Mouse (Mus musculus) adrenal gland, postnatal 14 days (tissue): ENCODE results near the gene Cyp2u1. TPM values are rescaled to one million over a fixed set of nuclear protein-coding genes. Genes with fewer than 3 reads are reported as not detected.
"Not testable (repeated sequence)": the region's sequence is repeated elsewhere in the genome, so short reads cannot be mapped to it uniquely, and the experiment has no call there.

Experiments
- DNase-seq: peaks from one replicate; pipeline ENCODE4 v3.0.0; 2021; ENCODE audit warnings: mixed read lengths
- long read RNA-seq, 2 experiments: library from polyadenylated mRNA; stranded (forward); transcript quantifications; one replicate each; pipeline ENCODE4 v2.0.0; 2021
- total RNA-seq: library from RNA; stranded (reverse); gene quantifications from 2 replicates; pipeline ENCODE4 v1.2.3, GENCODE M21; 2021

The Cyp2u1 gene
- 17.8 and 22.7 TPM in 2 replicates for total RNA-seq
- long read RNA-seq, experiment 1, partial matches to known transcripts = 1 of 2 reads
- long read RNA-seq, experiment 1, other reads (novel, unspliced or antisense) = 0 of 2 reads
- long read RNA-seq, experiment 2, partial matches to known transcripts = 0 of 2 reads
- long read RNA-seq, experiment 2, other reads (novel, unspliced or antisense) = 1 of 2 reads

DNA sequence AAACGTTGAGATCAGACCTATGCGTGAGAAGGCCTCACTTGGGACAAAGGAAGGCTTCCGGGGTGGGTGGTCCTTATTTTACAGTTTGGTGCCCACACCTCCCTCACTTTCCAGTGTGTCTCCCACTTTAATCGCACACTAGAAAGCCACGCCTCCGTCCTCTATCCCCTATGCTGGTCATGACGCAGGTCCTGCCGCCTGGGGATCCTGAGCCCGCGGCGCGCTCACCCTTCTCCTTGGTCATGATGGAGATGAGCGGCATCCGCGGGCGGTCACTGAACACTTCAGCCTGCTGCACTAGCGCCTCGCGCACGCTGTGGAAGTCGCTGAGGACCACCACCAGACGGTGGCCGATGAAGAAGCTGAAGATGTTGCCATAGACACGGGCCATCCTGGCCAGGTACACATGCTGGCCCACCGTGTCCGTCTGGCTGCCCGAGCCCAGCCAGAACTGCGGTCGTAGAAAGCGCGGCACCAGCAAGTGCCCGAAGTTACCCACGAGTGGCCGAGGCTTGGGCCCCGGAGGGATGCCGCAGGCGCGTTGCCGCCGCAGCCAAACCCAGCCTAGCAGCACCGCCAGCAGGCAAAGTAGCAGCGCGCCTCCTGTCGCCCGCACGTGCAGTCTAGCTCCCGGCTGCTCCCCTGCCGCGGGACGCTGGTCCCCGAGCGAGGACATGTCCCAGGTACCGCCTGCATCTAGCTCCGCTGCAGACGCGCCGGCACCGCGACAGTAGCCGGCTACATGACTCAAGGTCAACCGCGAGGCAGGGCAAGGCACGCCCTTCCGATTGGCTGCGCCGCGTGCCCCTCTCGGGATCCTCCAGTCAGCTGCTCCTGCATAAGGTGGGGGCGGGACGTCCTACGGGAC lies at the start of gene Cyp2u1:
Gene Cyp2u1, minus strand, starts transcription at position 776 of the 868 bp plus-strand sequence.
- DNase-seq = peak; percentile 93

DNA sequence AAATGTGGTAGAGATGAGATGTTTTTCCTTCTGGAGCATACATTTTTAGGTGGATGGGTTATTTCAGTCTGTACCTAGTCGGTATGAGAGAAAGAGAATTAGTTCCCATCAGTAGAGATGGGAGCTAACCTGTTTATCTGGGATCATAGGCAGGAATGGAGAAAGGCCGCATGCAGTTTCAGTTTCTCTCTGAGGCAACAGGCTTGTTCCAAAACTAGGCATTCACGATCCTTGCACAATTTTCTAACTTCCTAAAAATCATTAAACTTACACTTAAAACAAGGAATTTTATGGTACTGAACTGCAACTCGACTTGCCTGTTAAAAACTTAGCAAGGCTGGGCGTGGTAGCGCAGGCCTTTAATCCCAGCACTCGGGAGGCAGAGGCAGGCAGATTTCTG lies 47.5 kb upstream of the Cyp2u1 start:
- DNase-seq = no peak

GRCm38 (mm10) chr3:131349013-131349412 lies 46.0 kb upstream of the Cyp2u1 start:
- no peak for DNase-seq

- DNase-seq = no peak
Measured at GRCm38 (mm10) chr3:131348579-131348950, 45.5 kb upstream of the Cyp2u1 start.

- peak; percentile 74 for DNase-seq
Measured at GRCm38 (mm10) chr3:131347831-131348578, 45.0 kb upstream of the Cyp2u1 start.

DNA sequence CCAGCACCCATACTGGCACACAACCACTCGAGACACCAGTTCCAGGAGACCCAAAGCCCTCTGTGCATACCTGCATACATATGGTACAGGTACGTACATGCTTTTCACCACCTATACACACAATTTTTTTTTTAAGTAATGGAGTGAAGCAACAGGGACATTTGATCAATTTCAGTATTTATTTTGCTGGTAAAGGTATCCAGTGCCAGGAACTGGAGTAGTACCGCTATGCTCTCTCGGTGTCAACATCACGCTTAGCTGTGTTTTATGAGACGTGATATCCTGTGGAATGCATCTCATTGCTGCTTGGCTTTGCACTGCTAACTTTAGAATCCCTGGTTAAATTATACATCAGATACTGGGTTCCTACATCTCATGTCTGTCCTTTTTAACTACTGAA lies 42.9 kb upstream of the Cyp2u1 start:
- DNase-seq = no peak

DNA sequence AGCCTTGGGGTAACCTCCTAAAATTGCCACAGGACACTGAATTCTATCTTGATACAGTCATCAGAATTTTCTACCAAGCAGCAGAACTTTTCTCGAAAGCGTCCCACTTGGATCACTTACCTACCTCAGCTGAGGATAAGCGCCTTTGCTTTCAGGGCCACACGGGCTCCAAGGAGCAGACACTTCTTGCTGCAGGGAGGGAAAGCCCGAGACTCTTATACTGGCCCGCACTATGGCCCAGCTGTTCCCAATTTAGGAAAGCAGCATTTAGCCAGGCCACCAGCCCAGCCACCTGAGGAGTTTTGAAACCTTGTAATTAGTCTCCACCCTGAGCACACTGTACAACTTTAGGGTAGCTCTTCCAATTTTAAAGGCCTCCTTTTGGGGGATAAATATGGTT lies 40.3 kb upstream of the Cyp2u1 start:
- DNase-seq = no peak

GRCm38 (mm10) chr3:131340885-131341284 lies 37.9 kb upstream of the Cyp2u1 start:
- DNase-seq = no peak

DNA sequence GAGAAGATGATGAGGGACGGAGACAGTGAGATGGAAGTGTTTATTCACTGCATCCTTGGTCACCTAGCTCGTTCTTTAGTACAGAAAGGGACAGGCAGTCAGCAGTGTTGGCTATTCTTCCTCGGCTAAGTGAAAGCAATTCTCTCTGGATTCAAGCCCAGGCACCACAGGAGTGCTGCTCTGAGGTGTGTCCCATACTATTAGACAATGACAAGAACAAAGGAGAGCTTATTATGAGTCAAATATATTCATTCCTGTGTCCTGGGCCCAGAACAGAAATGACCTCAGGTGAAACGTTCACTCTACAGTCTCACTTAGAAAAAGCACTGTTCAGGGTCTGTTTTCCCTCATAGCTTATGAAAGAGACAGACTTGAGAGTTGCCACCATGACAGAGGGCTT lies 36.3 kb upstream of the Cyp2u1 start:
- no peak for DNase-seq

DNA sequence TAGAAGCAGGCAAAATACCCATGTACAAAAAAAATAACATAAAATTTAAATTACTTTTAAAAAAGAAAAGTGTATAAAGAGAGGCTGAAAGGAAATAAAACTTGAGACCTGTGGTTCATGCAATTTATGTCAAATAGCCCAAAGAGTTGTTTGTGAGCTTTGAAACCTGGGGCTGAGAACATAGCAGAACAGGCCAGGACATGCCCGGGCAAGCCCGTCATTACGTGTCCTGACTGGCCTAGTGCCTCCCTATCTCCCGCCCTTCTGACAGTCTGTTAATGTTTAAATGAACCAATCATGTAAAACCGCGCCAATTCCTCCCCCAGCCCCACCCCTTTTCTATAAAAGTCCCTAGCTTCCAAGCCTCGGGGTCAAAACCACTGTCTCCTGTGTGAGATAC lies 34.7 kb upstream of the Cyp2u1 start:
- not testable (repeated sequence) for DNase-seq

- no peak for DNase-seq
Measured at GRCm38 (mm10) chr3:131336629-131337028, 33.6 kb upstream of the Cyp2u1 start.

DNA sequence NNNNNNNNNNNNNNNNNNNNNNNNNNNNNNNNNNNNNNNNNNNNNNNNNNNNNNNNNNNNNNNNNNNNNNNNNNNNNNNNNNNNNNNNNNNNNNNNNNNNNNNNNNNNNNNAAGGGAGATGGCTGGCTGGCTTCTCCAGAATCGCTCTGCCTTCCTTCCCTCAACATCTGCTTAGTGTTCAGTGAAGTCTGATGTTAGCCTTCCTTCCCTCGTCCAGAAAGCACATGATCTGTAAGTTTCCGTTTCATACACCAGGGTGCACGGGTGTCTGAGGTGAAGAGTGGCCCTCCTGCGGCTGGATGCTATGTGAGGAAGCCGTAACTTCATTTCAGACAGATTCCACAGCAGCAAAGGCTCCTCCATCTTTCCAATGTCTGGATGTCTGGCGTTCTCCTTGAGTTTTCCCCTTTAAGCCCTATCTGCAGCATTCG lies 32.1 kb upstream of the Cyp2u1 start:
- no peak for DNase-seq

- no peak for DNase-seq
Measured at GRCm38 (mm10) chr3:131327189-131327588, 24.2 kb upstream of the Cyp2u1 start.

DNA sequence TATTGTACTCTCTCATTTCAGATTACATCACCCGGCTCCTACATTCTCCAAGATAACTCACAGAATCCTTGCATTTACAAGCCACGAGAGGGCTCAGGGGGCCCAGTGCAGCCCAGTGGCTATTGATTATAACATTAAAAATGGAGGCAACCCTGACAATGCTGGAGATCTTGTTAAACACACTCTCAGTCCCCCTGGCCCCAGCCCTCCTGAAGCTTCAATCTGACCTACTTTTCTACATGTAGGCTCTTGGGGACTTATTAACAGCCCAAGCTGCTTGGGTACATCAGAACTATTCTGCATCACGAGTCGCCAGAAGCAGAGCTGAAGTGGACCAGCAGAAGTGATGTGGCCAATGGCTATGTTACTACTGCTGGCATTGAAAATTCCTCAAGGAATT lies 23.6 kb upstream of the Cyp2u1 start:
- DNase-seq = no peak

DNA sequence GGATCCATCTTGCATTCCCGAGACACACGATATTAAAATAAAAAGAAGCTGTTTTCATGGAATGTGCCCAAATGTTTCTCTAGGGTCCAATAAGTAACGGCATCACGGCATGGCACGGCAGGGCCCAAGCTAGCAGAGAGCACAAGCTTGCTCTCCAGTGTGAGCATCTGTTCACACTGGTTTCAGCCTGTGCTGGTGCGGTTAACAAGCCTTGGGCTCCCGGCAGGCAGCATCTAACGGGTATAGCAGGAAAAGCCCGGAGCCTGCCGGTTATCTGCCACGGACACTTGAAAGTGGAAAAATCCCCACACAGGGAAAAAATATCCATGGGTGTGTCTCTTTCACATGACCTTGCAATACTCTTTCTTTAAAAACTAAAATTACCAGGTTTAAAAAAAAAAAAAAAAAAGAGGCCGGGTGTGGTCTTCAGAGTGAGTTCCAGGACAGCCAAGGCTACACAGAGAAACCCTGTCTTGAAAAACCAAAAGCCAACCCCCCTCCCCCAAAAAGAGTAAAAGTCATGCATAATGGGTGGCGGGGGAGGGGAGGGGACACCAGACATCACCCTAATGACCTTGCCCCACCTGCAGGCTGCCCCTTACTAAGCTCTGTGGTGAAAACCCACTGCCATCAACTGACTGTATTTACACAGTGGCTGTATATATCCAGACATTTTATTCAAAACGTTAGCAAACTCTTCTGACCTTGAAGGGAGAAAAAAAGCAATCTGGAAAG lies 19.2 kb upstream of the Cyp2u1 start:
- DNase-seq = no peak

DNA sequence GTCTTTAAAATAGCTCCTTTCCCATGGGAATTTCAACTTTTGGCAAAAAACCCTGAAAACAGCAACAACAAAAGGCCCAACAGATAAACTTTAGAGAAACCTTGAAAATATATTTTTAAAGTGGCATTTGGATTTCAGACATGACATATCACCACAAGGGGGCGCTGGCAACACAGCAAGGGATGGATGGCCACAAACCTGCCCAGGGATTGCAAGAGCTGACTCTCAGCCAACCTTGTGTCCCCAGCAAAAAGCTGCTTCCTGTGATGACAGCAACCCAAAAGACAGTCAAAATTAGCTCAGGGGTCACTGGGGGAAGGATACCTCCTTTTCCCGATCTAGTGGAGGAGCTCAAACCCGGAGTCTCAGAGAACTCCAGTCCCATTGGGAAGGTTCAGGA lies 17.2 kb upstream of the Cyp2u1 start:
- DNase-seq = peak; percentile 91

DNA sequence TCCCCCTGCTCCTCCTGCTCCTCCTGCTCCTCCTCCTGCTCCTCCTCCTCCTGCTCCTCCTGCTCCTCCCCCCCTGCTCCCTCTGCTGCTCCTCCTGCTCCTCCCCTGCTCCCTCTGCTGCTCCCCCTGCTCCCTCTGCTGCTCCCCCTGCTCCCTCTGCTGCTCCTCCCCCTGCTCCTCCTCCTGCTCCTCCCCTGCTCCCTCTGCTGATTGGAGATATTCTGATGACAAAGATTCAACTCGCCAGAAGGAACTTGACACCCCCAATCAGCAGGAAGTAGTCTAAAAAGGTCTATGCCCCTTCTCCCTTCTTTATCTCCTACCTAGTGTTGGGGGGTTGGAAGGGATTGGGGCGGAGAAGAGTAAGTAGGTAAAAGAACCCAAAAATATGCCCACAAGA lies 15.2 kb upstream of the Cyp2u1 start:
- DNase-seq = no peak

- no peak for DNase-seq
Measured at GRCm38 (mm10) chr3:131317126-131317525, 14.1 kb upstream of the Cyp2u1 start.

DNA sequence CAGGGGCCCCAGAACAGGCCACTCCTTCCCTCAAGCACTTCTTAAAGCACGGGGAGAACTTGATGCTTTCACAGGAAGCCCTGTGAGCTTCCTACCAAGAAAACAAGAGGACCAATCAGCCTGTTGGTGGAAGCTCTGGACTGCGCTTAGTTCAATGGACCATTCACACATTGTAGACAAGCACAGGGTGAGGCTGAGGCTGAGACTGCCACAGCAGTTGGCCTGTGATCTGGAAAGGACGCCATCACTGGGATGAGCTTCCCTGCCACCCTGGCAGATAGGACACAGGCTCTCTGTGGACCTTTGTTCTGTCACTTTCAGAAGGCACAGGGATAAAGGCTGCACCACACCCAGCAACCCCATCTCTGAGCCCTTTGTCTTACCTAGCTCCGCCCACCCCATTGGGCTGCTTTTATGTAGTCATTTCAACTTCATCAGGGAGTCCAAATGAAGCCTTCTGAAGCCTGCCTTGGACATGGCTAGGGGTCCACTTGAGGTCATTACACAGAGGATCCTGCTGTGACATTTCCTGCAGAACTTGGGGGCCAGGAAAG lies 13.0 kb upstream of the Cyp2u1 start:
- DNase-seq = no peak

GRCm38 (mm10) chr3:131312340-131312739 lies 9.3 kb upstream of the Cyp2u1 start:
- DNase-seq = no peak

GRCm38 (mm10) chr3:131310572-131310971 lies 7.5 kb upstream of the Cyp2u1 start:
- no peak for DNase-seq

DNA sequence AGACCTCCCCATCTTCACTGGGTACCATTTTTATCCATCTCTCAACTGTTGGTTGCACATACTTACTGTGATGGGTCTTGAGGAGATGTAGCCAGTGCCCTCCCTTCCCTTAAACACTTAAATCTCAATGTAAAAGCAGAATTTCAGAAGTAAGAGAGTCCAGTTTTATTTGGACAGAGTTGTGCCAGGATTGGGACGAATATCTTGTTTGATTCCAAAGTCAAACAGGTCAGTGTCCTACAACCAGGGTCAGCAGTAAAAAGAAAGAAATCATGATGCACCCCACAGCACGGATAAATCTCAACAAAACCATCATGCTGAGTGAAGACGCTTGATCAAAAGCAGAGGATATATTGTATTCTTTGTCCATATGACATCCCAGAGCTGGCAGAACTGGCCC lies 4.8 kb upstream of the Cyp2u1 start:
- DNase-seq = no peak
